Mouse (Mus musculus) C2C12 (cell line): ENCODE data around the gene Lmf1.

Experiments used
- CTCF ChIP-seq: IDR thresholded peaks from one replicate; pipeline ENCODE4 v1.5.1; 2011; ENCODE audit not compliant: control insufficient read depth, insufficient read depth, insufficient read length
- MAX ChIP-seq: IDR thresholded peaks from one replicate; pipeline ENCODE4 v1.6.1; 2011; ENCODE audit warnings: mild to moderate bottlenecking, control low read depth

DNA sequence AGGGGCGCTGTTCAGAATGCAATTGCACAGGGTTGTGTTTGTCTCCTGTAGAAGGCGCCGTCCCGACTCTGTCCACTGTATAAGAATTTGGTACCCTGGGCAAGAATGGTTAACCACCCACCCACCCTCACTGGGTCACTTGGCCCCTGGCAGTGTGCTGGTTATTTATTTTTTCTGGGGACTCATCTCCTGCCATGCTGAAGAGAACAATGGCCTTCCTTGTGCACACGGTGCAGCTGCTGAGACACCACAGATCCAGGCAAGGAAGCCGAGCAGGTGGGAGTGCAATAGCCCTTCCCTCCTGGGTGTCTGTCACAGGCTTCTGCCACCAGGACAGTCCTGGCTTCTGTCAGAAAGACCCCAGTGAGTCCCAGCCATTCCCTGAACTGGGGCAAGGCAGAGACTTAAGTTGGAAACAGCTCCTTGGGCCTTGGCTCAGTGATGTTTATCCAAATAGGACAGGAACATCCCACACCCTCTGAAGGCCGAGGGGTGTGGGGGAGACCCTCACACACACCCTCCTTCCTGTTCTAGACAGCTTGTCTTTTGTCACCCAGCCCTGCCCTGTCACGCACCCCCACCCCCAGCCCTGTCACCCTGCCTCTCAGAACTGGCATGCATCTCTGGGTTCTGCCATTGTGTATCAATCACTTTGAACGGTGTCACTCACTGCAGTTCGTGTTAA is 30.1 kb downstream of the Lmf1 start:
- TF ChIP-seq CTCF, result no peak
- no peak for TF ChIP-seq MAX
